Mouse (Mus musculus): Measurements from ENCODE around the gene Smarcc2. TPM values are rescaled to one million over a fixed set of nuclear protein-coding genes. Genes with fewer than 3 reads are reported as not detected.

Smarcc2 gene
- 81.3 and 81.4 TPM in 2 replicates for polyA plus RNA-seq (2012; rRNA removed)

DNA sequence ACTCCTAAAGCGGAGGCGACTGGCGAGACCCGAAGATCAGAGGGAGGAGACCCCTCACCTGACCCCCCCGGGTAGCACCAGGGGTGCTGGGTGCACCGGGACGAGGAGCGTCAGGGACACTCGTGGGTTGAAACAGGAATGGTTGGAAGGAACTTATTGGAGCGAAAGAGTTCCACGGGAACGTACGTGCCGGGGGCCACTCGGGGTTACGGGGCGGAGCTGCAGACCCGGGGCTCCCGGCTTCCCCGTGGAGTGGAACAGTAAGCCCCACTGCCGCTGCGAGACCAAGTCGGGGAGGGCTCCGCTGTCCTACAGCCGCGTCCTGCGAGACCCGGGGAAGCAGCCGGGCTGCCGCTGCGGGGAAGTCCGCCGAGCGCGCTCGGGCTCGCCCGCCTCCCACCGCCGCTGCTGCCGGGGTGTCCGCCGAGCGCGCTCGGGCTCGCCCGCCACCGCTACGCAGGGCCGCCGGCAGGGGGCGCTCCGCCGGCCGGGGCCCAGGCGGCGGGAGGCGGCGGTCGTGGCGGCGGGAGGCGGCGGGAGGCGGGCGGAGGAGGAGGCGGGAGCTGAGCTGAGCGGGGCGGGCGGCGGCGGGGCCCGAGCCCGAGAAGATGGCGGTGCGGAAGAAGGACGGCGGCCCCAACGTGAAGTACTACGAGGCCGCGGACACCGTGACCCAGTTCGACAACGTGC, at the start of gene Smarcc2:
TSS of gene Smarcc2 (plus strand) at position 530 of the 690 bp plus-strand sequence.
- H3K27me3 ChIP-seq (replicated peaks; ENCODE audit: control insufficient read depth, insufficient read depth, low read length) = no peaks in the 10 kb centered on the region
- peak; percentile 89 for DNase-seq
- H3K4me1 ChIP-seq (ENCODE audit: control insufficient read depth, insufficient read depth, low read length) = peaks cover 10% of the 10 kb centered on the region
- peak within 1 kb of the TSS; percentile 82 for H3K27ac ChIP-seq (ENCODE audit: insufficient read depth, low read depth, low read length)
- WGBS = 1% methylated on average over 74 of the region's 86 CpGs
- peak; percentile 37 for TF ChIP-seq CTCF (conservative IDR thresholded peaks at IDR 0.05; ENCODE audit: insufficient read depth, insufficient read length, low read depth, low read length)
- no peak for TF ChIP-seq POLR2A (IDR thresholded peaks at IDR 0.05; ENCODE audit: low read depth, low read length)
- H3K36me3 ChIP-seq (ENCODE audit: control insufficient read depth, insufficient read depth, low read length) = peaks cover 4% of the 10 kb centered on the region; the same call in 1 of the 2 replicates
- H3K4me3 ChIP-seq (ENCODE audit: insufficient read depth, low read depth, low read length) = peak within 1 kb of the TSS; percentile 75

- 3% methylated on average over 36 of the region's 36 CpGs for WGBS
- Histone ChIP-seq H3K36me3 (ENCODE audit: control insufficient read depth, insufficient read depth, low read length) (no peaks in the 10 kb centered on the region), H3K4me1 (ENCODE audit: control insufficient read depth, insufficient read depth, low read length) (peaks cover 13% of the 10 kb centered on the region), H3K4me3 (ENCODE audit: insufficient read depth, low read depth, low read length) (peak overlapping the region; percentile 94), H3K27me3 (replicated peaks; ENCODE audit: control insufficient read depth, insufficient read depth, low read length) (no peaks in the 10 kb centered on the region), H3K27ac (ENCODE audit: insufficient read depth, low read depth, low read length) (peak overlapping the region; percentile 84)
- peak; percentile 99 for DNase-seq
- TF ChIP-seq POLR2A (IDR thresholded peaks at IDR 0.05; ENCODE audit: low read depth, low read length) (no peak), CTCF (conservative IDR thresholded peaks at IDR 0.05; ENCODE audit: insufficient read depth, insufficient read length, low read depth, low read length) (peak; percentile 62)
Measured at GRCm38 (mm10) chr10:128409692-128410559, 49.1 kb upstream of the Smarcc2 start.

GRCm38 (mm10) chr10:128410560-128410845, 48.5 kb upstream of the Smarcc2 start:
- TF ChIP-seq CTCF (conservative IDR thresholded peaks at IDR 0.05; ENCODE audit: insufficient read depth, insufficient read length, low read depth, low read length) = no peak
- Histone ChIP-seq H3K27me3 (replicated peaks; ENCODE audit: control insufficient read depth, insufficient read depth, low read length) (no peaks in the 10 kb centered on the region), H3K36me3 (ENCODE audit: control insufficient read depth, insufficient read depth, low read length) (no peaks in the 10 kb centered on the region), H3K4me1 (ENCODE audit: control insufficient read depth, insufficient read depth, low read length) (peaks cover 13% of the 10 kb centered on the region), H3K27ac (ENCODE audit: insufficient read depth, low read depth, low read length) (peak overlapping the region; percentile 84), H3K4me3 (ENCODE audit: insufficient read depth, low read depth, low read length) (peak overlapping the region; percentile 47)
- WGBS = 11% methylated on average over 4 of the region's 4 CpGs
- DNase-seq = peak; percentile 36

DNA sequence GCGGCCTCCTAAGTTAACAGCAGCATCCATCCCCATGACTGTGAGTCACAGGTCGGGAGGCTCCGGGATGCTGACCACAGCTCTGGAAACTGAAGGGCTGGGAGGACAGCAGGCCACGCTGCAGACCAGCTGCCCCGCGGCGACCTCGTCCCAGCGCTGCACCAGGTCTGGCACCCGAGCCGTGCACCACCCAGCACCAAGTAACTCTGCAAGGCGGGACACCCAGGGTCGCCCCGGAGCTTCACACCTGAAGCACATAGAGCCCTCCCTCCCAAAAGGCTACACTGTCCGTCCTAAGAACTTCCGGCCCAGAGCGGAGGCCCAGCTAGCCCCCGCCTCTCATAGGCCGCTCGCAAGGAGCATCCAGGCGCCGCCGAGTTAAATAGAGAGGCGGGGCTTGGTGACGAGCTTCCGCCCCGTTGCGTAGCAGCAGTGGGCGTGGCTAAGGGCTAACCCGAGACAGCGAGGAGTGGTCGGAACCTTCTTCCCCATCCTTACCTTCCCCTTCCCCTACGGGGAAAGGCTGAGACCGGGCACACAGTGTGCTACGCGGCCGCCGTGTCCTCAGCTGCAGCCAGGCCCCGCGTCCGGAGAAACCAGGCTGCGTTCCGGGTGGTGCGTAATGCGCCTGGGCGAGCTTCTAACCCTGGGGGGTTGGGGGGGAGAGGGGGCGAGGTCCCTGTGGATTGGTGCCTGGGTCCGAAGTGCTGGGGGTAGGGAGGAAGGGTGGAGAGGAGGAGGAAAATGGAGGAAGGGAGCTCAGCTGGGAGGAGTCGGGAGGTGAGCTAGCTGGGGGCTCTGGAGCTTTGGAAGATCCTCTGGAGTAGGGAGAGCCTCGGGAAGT, 47.6 kb upstream of the Smarcc2 start, which contains the start of the genes Nabp2 and Rnf41:
TSS of gene Nabp2 (minus strand) at position 282 of the 844 bp plus-strand sequence.
TSS of gene Rnf41 (plus strand) at position 447 of the 844 bp plus-strand sequence.
- Histone ChIP-seq H3K27me3 (replicated peaks; ENCODE audit: control insufficient read depth, insufficient read depth, low read length) (no peaks in the 10 kb centered on the region), H3K4me3 (ENCODE audit: insufficient read depth, low read depth, low read length) (peak within 1 kb of the TSS; percentile 69), H3K27ac (ENCODE audit: insufficient read depth, low read depth, low read length) (peak within 1 kb of the TSS; percentile 84), H3K36me3 (ENCODE audit: control insufficient read depth, insufficient read depth, low read length) (no peaks in the 10 kb centered on the region; the same call in 1 of the 2 replicates), H3K4me1 (ENCODE audit: control insufficient read depth, insufficient read depth, low read length) (peaks cover 13% of the 10 kb centered on the region)
- TF ChIP-seq CTCF (conservative IDR thresholded peaks at IDR 0.05; ENCODE audit: insufficient read depth, insufficient read length, low read depth, low read length) = no peak
- peak; percentile 80 for TF ChIP-seq POLR2A (IDR thresholded peaks at IDR 0.05; ENCODE audit: low read depth, low read length)
- DNase-seq = peak; percentile 98
- WGBS = under 1% methylated on average over 46 of the region's 50 CpGs

DNA sequence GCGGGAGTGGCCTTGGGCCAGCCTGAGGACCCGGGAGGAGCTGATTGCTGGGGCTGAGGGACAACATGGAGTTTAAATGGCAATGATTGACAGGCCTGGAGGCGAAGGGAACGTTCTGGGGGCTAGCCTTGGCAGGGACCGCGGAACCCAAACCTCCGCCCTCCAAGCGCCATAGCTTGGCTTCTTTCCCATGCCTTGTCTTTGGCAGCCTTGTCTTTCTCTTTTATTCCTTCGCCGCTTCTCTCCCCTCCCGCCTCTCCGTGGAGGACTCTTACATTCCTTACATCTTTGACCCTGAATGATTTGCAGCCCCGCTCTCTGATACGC, 47.0 kb upstream of the Smarcc2 start:
- peak; percentile 50 for DNase-seq
- H3K27ac ChIP-seq (ENCODE audit: insufficient read depth, low read depth, low read length) = peak overlapping the region; percentile 24
- H3K4me1 ChIP-seq (ENCODE audit: control insufficient read depth, insufficient read depth, low read length) = peaks cover 13% of the 10 kb centered on the region
- H3K4me3 ChIP-seq (ENCODE audit: insufficient read depth, low read depth, low read length) = peak overlapping the region; percentile 69
- TF ChIP-seq CTCF (conservative IDR thresholded peaks at IDR 0.05; ENCODE audit: insufficient read depth, insufficient read length, low read depth, low read length) (no peak), POLR2A (IDR thresholded peaks at IDR 0.05; ENCODE audit: low read depth, low read length) (no peak)
- under 1% methylated on average over 14 of the region's 14 CpGs for WGBS
- no peaks in the 10 kb centered on the region for H3K27me3 ChIP-seq (replicated peaks; ENCODE audit: control insufficient read depth, insufficient read depth, low read length)
- no peaks in the 10 kb centered on the region; the same call in 1 of the 2 replicates for H3K36me3 ChIP-seq (ENCODE audit: control insufficient read depth, insufficient read depth, low read length)

- TF ChIP-seq CTCF (conservative IDR thresholded peaks at IDR 0.05; ENCODE audit: insufficient read depth, insufficient read length, low read depth, low read length) (no peak), POLR2A (IDR thresholded peaks at IDR 0.05; ENCODE audit: low read depth, low read length) (no peak)
- Histone ChIP-seq H3K27me3 (replicated peaks; ENCODE audit: control insufficient read depth, insufficient read depth, low read length) (no peaks in the 10 kb centered on the region), H3K4me3 (ENCODE audit: insufficient read depth, low read depth, low read length) (0 out of 2 replicates have a peak overlapping the region, but pooled peaks have one; percentile 69), H3K27ac (ENCODE audit: insufficient read depth, low read depth, low read length) (no peak overlapping the region), H3K4me1 (ENCODE audit: control insufficient read depth, insufficient read depth, low read length) (peaks cover 13% of the 10 kb centered on the region), H3K36me3 (ENCODE audit: control insufficient read depth, insufficient read depth, low read length) (no peaks in the 10 kb centered on the region; the same call in 1 of the 2 replicates)
- DNase-seq = no peak
- 44% methylated on average over 1 of the region's 1 CpGs for WGBS
Measured at GRCm38 (mm10) chr10:128412558-128412957, 46.5 kb upstream of the Smarcc2 start.

Measured in kidney, adult 2 months (tissue).